Mouse (Mus musculus): ENCODE results near the gene Krtap1-3. TPM values are rescaled to one million over a fixed set of nuclear protein-coding genes. Genes with fewer than 3 reads are reported as not detected.

Gene Krtap1-3
- total RNA-seq (2023), result not detected

DNA sequence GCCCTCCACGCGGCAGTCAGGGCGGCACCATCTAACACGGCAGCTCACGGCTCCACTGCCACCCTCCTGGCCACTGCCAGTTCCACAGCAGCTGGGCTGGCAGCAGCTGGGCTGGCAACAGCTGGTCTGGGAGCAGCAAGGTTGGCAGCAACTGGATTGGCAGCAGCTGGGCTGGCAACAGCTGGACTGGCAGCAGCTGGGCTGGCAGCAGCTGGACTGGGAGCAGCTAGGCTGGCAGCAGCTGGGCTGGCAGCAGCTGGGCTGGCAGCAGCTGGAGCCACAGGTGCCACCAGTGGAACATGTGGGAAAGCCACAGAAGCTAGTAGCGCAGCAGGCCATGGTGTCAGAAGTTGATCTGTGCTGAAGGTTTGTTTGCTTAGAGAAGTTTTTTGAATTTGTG is at the start of gene Krtap1-3:
Krtap1-3 (minus strand) TSS at position 359 of the 400 bp plus-strand sequence.

DNA sequence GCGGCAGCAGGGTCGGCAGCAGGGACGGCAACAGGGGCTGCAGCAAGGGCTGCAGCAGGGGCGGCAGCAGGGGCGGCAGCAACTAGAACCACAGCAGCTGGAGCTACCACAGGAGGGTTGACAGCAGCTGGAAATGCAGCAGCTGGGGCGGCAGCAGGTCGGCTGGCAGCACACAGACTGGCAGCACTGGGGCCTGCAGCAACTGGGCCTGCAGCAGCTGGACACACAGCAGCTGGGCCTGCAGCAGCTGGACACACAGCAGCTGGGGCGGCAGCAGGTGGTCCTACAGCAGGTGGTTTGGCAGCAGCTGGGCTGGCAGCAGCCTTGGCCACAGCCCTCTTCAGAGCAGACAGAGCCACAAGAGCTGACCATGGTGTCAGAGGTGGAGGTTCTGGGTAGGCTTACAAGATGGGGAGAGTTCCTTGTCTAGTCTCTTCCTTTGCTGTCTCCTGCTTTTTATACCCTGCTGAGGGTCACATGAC is 43.6 kb upstream of the Krtap1-3 start, which contains the start of gene Krtap4-2:
Krtap4-2 (minus strand) TSS at position 432 of the 482 bp plus-strand sequence.

DNA sequence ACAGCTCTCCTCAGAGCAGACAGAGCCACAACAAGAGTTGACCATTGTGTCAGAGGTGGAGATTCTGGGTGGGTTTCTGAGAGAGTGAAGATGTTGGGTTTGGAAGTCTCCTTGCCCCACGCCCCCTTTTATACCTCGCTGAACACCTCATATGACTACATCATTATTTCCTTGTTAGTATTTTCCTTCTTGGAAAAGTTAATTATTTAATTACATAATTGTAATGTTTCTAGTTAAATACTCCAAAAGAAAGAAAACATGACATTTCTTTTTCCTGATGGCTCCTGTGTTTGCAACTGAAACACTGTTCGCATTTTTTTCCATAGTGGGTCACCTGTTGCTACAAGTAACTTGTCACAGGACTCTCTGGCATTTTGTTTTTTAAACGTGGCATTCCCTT is 37.0 kb upstream of the Krtap1-3 start, which contains the start of gene Krtap4-1:
Krtap4-1 (minus strand) TSS at position 101 of the 400 bp plus-strand sequence.

DNA sequence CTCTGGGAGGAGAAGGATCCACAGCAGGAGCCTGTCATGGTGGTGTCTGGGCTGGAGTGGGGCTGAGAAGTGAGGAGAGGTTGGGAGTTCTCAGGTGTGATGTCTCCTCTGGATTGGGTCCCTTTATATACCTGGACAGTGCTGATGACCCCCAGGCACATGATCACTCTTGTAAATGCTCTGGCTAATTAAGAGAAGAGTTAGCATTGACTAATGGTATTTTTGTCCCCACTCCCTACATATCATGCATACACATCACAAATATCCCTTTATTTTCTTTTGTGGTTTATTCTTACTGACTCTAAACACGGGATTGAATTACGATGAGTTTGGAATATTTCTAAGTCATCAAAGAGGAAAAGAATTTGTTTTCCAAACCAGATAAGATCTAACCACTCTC is 29.2 kb upstream of the Krtap1-3 start, which contains the start of gene Gm11562:
Gm11562 (minus strand) TSS at position 101 of the 400 bp plus-strand sequence.

DNA sequence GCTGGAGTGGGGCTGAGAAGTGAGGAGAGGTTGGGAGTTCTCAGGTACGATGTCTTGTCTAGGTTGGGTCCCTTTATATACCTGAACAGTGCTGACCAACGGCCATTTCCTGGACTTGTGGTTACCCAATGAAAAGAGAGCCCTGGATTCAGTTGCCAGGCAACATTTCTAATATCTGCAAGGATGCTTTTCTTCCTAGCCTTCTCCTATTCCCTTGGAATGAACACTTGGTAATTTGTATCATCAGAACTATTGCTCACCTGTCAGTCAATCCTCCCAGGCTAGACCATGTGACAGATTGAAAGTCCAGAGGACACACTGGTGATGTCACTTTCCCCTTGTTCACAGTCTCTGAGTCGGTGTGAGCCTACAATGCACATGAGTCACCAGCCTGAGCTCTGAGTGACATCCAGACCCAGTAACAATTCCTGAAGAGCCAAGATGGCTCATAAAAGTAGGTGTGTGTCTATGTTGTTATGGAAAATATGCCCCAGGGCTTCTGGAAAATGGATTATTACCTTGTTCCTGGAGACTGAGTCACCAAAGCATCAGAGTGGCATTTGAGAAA is 23.7 kb upstream of the Krtap1-3 start, which contains the start of gene Krtap2-4:
Krtap2-4 (minus strand) TSS at position 51 of the 568 bp plus-strand sequence.

DNA sequence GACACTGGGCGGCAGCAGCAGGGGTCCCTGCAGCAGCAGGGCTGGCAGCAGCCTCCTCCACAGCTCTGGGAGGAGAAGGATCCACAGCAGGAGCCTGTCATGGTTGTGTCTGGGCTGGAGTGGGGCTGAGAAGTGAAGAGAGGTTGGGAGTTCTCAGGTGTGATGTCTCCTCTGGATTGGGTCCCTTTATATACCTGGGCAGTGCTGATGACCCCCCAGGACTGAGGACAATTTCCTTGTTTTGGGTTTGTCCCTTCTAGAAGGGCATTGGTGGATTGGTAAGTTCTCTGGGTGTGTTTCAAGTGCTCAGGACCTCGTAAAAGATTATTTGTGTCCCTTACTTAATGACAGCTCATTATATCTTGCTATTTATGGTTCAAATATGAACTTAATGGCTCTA is 18.9 kb upstream of the Krtap1-3 start, which contains the start of gene Gm11937:
Gm11937 (minus strand) TSS at position 101 of the 400 bp plus-strand sequence.

DNA sequence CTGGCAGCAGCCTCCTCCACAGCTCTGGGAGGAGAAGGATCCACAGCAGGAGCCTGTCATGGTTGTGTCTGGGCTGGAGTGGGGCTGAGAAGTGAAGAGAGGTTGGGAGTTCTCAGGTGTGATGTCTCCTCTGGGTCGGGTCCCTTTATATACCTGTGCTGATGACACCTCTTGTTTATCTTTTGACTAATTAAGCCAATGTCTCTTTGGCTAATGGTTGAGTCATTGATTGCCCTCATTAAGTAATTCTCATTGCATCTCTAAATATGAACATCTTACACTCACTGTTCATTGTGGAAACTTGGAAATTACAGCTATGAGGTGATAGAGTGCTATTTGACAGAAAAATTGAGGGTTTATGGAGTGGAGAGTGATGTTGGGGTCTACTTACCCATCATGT is 12.1 kb upstream of the Krtap1-3 start, which contains the start of gene Gm11938:
Gm11938 (minus strand) TSS at position 101 of the 400 bp plus-strand sequence.

DNA sequence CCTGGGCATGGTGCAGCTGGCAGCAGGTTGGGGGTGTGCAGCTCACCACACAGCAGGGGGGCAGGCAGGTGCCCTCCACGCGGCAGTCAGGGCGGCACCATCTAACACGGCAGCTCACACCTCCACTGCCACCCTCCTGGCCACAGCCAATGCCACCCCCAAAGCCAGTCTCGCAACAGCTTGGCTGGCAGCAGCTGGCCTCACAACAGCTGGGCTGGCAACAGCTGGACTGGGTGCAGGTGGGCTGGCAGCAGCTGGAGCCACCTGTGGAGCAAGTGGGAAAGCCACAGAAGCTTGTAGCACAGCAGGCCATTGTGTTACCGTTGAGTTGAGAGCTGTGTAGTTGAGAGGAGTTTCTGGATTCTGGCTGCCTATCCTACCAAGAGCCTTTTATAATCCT is 6.6 kb upstream of the Krtap1-3 start, which contains the start of gene Krtap9-3:
Krtap9-3 (minus strand) TSS at position 364 of the 400 bp plus-strand sequence.

DNA sequence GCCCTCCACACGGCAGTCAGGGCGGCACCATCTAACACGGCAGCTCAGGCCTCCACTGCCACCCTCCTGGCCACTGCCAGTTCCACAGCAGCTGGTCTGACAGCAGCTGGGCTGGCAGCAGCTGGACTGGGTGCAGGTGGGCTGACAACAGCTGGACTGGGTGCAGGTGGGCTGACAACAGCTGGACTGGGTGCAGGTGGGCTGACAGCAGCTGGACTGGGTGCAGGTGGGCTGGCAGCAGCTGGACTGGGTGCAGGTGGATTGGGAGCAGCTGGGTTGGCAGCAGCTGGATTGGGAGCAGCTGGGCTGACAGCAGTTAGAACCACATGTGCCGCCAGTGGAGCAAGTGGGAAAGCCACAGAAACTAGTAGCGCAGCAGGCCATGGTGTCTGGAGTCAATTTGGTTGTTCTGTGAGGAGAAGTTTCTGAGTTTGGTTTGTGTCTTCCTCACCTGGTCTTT is 7.9 kb downstream of the Krtap1-3 start, which contains the start of gene Krtap1-4:
Krtap1-4 (minus strand) TSS at position 410 of the 460 bp plus-strand sequence.

DNA sequence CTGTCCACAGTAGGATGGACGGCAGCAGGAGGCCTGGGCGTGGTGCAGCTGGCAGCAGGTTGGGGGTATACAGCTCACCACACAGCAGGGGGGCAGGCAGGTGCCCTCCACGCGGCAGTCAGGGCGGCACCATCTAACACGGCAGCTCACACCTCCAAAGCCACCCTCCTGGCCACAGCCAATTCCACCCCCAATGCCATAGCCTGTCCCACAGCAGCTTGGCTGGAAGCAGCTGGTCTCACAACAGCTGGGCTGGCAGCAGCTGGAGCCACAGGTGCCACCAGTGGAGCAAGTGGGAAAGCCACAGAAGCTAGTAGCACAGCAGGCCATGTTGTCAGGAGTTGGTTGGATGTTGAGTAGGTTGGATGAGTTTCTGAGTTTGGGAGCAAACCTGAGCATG is 10.5 kb downstream of the Krtap1-3 start, which contains the start of gene Krtap1-5:
Krtap1-5 (minus strand) TSS at position 381 of the 400 bp plus-strand sequence.

DNA sequence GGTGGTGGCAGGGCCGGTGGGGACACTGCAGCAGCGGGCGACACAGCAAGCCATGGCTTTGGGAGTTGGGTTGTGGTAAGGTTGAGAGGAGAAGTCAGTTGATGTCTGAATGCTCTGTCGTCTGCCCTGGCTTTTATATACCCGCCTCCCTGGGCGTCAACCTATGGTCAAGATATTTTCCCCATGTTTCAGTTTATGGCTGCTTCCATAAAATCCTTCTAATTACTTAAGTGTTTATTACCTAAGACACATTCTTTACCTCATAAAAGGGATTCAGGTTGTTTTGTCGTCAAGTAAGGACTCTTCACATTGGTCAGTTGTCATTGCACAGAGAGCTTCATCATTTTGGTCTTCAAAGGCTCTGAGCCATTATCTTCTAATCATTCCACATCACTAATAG is 24.6 kb downstream of the Krtap1-3 start, which contains the start of gene Krtap3-1:
Krtap3-1 (minus strand) TSS at position 101 of the 400 bp plus-strand sequence.

DNA sequence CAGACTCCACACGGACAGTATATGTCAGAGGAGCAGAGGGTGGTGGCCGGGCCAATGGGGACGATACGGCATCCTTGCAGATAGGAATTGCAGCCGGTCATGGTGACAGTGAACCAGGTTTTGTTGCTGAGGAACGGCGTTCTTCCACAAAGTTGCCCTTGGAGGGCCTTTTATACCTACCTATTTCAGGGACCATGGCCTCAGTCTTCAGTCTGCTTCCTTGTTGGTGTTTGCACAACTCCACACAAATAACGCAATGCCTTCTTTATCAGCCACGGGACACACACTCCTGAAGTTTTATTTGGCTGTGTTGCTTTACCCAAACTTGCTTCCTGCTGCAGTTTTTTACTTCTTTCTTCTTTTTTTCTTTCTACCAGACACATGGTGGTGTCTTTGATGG is 31.8 kb downstream of the Krtap1-3 start, which contains the start of gene Gm11939:
Gm11939 (minus strand) TSS at position 101 of the 400 bp plus-strand sequence.

DNA sequence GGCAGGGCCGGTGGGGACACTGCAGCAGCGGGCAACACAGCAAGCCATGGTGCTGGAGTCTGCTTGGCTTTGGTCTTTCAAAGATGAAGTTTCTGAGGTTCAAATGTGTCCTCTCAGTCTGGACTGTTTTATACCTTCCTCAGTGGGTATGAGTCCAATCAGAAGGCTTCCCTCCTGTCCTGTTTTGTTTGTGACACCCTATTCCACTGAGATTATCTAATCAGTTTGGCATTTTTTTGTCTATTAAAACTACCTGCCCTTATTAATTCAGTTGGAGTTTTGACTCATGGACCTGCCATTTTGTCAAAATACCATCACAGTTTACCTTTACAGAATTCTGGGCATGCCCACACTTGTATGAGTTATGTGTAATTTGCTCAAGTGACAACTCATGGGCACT is 34.4 kb downstream of the Krtap1-3 start, which contains the start of gene Krtap3-2:
Krtap3-2 (minus strand) TSS at position 101 of the 400 bp plus-strand sequence.

DNA sequence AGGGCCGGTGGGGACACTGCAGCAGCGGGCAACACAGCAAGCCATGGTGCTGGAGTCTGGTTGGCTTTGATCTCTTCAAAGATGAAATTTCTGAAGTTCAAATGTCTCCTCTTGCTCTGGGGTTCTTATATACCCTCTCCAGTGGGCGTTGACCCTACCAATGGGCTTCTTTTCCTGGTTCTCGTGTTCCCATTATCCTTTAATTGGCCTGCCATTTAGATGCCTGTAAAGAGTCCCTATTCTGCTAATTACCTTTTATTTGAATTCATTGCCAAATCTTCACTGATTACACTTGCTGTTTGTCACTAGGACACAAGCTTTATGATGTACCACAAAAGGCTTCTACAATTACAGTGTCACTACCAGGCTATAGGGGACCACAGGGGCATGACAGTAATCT is 40.4 kb downstream of the Krtap1-3 start, which contains the start of gene Krtap3-3:
Krtap3-3 (minus strand) TSS at position 101 of the 400 bp plus-strand sequence.

Other genes with a start within 250 kb of the Krtap1-3 start
- gene Krt27, start 240.2 kb downstream of the Krtap1-3 start, total RNA-seq (2023), result not detected
- not detected for gene Krt28, start 216.4 kb downstream of the Krtap1-3 start, total RNA-seq (2023)
- 1 to 10 TPM in 1 of 2 experiments, not detected in 1; 2.0 TPM for gene Krt10, start 202.0 kb downstream of the Krtap1-3 start, total RNA-seq (2023)
- gene Krt12, start 169.1 kb downstream of the Krtap1-3 start, total RNA-seq (2023), result not detected
- not detected for gene Krt20, start 153.2 kb downstream of the Krtap1-3 start, total RNA-seq (2023)
- gene Krt23, start 98.2 kb downstream of the Krtap1-3 start, total RNA-seq (2023), result not detected
- gene Krt39, start 70.0 kb downstream of the Krtap1-3 start, total RNA-seq (2023), result not detected
- gene Krt40, start 48.2 kb downstream of the Krtap1-3 start, total RNA-seq (2023), result not detected
- not detected for gene Krtap3-3, start 40.5 kb downstream of the Krtap1-3 start, total RNA-seq (2023)
- gene Krtap3-2, start 34.5 kb downstream of the Krtap1-3 start, total RNA-seq (2023), result not detected
- gene Gm11939, start 31.9 kb downstream of the Krtap1-3 start, total RNA-seq (2023), result not detected
- not detected for gene Krtap3-1, start 24.7 kb downstream of the Krtap1-3 start, total RNA-seq (2023)
- gene Krtap1-5, start 10.3 kb downstream of the Krtap1-3 start, total RNA-seq (2023), result not detected
- not detected for gene Krtap1-4, start 7.7 kb downstream of the Krtap1-3 start, total RNA-seq (2023)
- gene Krtap9-3, start 6.8 kb upstream of the Krtap1-3 start, total RNA-seq (2023), result not detected
- gene Gm11938, start 12.0 kb upstream of the Krtap1-3 start, total RNA-seq (2023), result not detected
- gene Gm11937, start 18.9 kb upstream of the Krtap1-3 start, total RNA-seq (2023), result not detected
- gene Krtap2-4, start 23.5 kb upstream of the Krtap1-3 start, total RNA-seq (2023), result not detected
- gene Gm11562, start 29.1 kb upstream of the Krtap1-3 start, total RNA-seq (2023), result not detected
- not detected for gene Krtap4-1, start 36.9 kb upstream of the Krtap1-3 start, total RNA-seq (2023)
- not detected for gene Krtap4-2, start 43.7 kb upstream of the Krtap1-3 start, total RNA-seq (2023)
- gene Krtap4-7, start 52.8 kb upstream of the Krtap1-3 start, total RNA-seq (2023), result not detected
- not detected for gene Gm11555, start 58.9 kb upstream of the Krtap1-3 start, total RNA-seq (2023)
- not detected for gene Gm11563, start 67.6 kb upstream of the Krtap1-3 start, total RNA-seq (2023)
- not detected for gene Krtap4-6, start 74.6 kb upstream of the Krtap1-3 start, total RNA-seq (2023)
- gene Gm14190, start 99.4 kb upstream of the Krtap1-3 start, total RNA-seq (2023), result not detected
- not detected for gene Gm14180, start 143.0 kb upstream of the Krtap1-3 start, total RNA-seq (2023)
- gene Gm11595, start 181.6 kb upstream of the Krtap1-3 start, total RNA-seq (2023), result not detected
- not detected for gene Krtap4-8, start 189.4 kb upstream of the Krtap1-3 start, total RNA-seq (2023)
- gene Krtap4-9, start 193.9 kb upstream of the Krtap1-3 start, total RNA-seq (2023), result not detected
- gene Gm11596, start 202.1 kb upstream of the Krtap1-3 start, total RNA-seq (2023), result not detected
- gene Gm11569, start 207.6 kb upstream of the Krtap1-3 start, total RNA-seq (2023), result not detected
- gene Gm11554, start 213.1 kb upstream of the Krtap1-3 start, total RNA-seq (2023), result not detected
- gene Krtap4-13, start 218.6 kb upstream of the Krtap1-3 start, total RNA-seq (2023), result not detected
- gene Gm11564, start 224.3 kb upstream of the Krtap1-3 start, total RNA-seq (2023), result not detected
- not detected for gene 2300003K06Rik, start 246.7 kb upstream of the Krtap1-3 start, total RNA-seq (2023)

All from monocyte, adult 59 days (primary cell).